Mouse (Mus musculus): ENCODE results near the gene Ptchd4.
A peak's percentile ranks its signal among the peaks of the same experiment; 100 is the strongest.

Ptchd4 gene

DNA sequence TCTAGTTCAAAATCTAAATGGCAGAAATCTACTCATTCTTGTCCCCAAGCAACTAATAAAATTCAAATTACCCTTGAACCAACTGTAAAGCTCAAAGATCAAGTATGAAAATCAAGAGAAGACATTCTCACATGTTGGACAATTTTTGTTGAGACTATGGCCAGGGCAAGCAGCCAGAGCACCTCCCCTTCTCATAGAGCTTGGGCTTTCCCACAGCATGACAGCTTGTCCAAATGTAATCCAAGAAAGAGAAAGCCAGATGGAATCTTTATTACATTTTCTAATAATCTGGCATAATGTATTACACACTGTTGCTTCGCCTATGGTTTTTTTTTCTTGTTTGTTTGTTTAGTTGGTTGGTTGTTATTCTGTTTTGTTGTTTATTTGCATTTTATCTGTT is 102.7 kb downstream of the Ptchd4 start:
- peak; percentile 74 for DNase-seq (ENCODE audit: low read depth, low spot score)

DNA sequence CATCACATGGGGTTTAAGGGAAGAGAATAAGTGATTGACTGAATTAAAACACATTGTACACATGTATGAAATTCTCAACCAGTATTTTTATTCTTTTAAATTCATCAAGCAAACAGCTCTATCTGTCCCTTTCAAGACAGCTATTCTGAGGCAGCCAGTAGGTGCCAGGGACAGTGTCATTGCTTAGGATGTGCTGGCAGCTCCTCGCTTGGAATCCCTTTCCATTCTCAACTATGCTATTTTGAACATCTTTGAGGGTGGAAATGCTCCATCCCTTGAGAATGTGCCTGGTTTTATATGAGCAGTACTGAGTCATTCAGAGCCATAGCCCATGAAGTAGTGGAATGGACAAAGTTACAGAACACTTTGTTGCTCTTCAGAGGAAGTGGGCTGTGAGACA is 112.2 kb downstream of the Ptchd4 start:
- DNase-seq (ENCODE audit: low read depth, low spot score): peak; percentile 89

DNA sequence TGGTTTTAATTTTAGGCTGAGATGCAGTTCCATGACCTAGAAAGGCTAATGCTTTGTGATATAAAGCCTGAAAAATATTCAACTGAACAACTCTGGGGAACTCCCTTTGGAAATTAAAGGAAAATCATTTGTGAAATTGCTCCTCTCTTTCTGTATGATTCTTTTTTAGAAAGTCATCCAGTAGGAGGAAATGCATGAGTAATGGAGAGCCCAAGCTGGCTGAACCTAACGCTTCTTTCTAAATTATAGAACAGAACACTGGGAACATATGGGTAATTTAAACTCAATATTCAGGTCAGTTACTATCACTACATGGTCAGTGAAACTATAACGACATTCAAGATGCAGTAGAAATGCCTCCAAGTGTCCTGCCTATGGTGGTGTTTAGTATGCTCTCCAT is 114.6 kb downstream of the Ptchd4 start:
- DNase-seq (ENCODE audit: low read depth, low spot score): peak; percentile 61

DNA sequence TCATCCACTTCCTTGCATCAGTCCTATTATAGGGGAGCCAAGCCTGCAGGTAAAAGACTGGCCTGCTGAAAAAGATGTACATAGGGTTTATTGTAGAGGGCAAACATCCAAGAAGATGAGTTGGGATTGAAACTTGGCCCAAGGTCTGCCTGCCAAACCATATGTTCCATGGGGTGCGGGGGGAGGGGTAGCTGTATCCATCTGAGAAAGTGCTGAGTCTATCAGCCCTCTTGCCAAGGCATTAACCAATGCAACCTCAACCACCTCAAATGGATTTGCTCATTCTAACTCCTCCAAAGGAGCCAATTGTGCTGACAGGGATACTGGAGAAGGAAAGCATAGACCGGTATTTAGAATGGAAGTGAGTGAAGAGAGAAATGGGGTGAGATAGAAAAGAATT is 136.5 kb downstream of the Ptchd4 start:
- DNase-seq (ENCODE audit: low read depth, low spot score): peak; percentile 91

DNA sequence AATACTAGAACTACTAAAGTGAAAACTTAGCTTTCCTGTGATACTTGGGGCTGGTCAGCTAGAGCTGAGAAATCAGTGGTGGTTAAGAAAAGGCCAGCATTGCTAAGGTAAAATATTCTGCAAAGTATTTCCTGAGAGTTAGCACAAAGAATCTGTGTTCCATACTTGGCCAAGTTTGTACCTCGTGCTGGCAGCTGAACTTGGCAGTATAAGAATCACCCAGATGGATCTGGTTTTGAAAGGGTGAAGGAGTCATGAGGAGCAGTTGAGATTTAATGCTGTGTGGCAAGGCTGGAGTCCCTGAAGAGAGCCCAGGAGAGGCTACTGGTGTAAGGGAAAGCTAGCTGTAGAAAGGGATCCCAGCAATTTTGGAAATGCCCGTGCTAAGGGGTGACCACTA is 140.7 kb downstream of the Ptchd4 start:
- no peak for DNase-seq (ENCODE audit: low read depth, low spot score)

DNA sequence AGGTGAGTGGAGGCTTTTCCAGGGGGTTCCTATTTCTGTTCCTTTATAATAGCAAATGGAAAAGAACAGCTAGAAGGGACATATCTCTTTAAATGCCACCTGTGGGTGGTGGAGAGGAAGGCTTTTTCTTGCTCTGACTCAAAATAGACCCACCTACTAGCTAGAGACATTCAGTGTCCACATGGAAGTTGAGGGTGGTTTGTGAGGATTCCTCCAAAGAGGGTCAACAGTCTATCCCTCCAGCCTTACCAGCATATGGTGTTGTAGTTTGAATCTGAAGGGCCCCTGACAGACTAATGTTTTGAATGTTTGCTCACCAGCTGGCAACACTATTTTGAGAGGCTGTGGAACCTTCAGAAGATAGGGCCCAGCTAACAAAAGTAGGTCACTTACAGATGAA is 147.0 kb downstream of the Ptchd4 start:
- DNase-seq (ENCODE audit: low read depth, low spot score): peak; percentile 79

DNA sequence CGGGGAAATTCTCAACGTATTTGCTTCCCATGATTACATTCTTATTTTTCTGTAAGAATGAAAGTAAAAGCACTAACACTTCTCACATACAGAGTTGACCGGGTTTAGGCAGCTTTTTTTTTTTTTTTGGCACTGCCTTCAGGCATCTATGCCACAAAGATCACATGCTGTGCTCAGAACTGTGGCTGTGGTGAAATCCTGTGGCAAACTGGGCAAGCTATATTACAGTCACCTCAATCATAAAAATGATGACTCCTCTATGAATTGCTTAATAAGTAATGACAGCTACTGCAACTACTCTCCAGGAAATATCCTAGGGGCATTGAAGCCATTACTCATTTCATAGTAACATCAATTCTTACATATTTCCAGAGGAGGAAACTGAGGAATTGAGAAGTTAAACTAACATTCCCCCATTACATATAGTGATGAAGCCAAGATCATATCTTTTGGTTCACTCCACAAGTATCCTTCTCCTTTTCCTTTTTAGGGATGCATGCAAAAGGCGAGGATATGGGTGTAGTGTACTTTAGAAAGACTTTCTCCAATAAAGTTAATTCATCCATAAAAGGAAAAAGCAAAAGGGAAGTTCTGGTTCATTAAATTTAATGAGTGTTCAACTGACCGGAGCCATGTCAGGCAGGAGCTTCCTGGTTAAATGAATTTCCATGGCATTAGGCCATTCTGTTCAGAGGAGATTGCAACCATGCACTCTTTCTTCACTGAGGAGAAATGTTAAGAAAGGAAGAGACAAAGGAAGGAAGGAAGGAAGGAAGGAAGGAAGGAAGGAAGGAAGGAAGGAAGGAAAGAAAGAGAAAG is 164.6 kb downstream of the Ptchd4 start:
- DNase-seq (ENCODE audit: low read depth, low spot score): peak; percentile 58

DNA sequence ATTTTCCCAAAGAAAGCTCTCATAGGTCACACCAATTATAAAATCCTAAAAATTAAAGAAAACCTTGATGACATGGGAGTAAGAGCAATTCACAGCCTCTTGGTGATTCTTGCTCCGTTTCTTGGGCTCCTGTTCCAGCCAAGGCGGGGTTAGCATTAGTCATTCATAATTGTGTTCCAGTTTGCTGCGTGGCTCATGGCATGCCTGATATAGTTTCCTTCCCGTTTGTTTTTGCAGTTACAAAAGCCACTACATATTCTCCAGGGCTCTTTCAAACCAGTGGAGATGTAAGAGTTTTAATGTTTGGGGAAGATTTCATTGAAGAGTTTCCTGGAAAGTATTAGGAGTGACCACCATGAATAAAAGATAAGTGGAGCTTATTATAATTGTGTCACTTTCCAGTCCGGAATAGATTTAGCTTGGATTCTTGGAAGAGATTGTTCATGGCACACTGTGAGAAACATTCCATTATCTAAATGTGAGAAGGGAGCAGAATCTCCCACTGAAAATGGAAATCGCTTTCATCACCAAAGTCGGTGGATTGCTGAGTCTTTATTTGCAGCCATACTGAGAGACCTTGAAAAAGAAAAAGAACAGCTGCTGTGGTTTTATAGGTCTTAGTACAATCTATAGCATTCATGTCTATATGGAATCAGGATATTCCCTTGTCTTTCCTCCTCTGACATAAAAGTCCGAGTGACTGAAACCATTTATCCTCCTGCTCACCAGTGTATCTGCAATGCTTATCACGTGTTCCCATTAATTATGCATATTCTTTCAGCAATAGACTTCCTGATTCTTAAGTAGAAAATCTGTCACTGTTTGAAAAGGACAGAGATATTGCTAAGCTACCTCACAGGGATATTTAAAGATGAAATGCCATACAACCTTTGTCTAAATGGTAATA is 193.9 kb downstream of the Ptchd4 start:
- peak; percentile 55 for DNase-seq (ENCODE audit: low read depth, low spot score)

DNA sequence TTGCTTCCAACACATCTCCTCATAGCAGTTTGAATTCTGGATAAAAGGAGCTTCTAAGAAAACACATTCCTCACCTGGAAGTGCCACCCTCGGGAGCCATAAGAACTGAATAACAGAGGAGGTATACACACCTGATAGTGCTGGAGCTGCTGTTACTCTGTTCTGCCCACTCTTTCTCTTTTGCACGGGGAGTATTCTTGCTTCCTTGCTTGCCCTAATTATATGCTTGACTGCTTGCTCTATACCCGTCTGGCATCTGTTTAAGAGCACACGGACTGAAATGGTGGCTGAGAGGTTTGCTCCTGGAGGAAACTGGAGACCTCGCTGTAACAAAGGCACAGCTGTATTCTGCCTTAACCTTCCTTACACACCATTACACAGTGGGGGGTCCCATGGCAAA is 214.4 kb downstream of the Ptchd4 start:
- DNase-seq (ENCODE audit: low read depth, low spot score): peak; percentile 17

DNA sequence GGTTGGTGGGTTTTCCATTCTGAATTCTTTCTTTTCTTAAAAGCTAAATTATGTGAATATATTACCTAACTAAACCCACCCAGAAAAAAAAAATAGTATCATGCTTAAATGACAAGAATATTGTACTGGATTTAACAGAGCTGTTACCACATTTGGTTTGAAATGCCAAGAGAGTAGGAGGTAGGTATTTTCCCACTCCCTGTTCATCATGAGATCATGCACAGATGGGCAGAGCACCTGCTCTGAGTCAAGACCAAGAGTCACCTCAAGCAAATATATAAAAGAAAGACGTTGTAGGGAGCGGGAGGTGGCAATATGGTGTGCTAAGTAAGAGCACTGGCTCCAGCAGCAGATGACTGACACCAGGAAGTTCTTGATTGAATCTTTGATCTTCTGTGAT is 233.8 kb downstream of the Ptchd4 start:
- peak; percentile 84 for DNase-seq (ENCODE audit: low read depth, low spot score)

Data from brain, adult 2 months (tissue).